Mouse (Mus musculus) ZHBTc4 (cell line): ENCODE results near the gene Mta1.

ENCODE experiments used
- DNase-seq: peaks from one replicate; pipeline ENCODE4 v3.0.0-alpha.2; 2011; ENCODE audit warnings: low read depth, low spot score

Gene Mta1

DNA sequence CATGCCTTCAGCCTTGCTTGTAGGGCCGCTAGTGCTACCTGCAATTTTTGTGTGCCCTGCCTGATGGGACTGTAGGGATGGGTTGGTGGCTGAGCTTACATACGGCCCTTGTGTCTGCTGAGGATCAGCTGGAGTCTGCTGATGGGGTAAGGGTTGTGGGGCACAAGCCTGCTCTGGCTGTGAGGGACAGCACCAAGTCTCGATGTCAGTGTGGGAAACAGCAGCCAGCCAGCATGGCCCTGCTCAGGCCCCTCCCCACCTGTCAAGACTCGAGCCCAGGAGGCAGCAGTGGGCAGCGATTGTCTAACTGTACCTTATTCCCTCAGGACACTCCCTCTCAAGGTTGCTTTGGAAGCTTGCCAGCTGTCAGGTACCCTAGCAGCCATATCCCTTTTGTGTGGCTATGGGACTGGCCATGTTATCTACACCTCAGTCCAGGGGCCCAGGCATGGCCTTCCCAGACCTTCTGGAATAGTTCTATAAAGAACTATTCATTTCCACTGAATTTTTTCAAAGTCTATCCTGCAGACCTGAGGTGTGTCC, 35.9 kb downstream of the Mta1 start:
- no peak for DNase-seq

- DNase-seq: no peak
Measured at GRCm38 (mm10) chr12:113134502-113134901, 36.4 kb downstream of the Mta1 start.

DNA sequence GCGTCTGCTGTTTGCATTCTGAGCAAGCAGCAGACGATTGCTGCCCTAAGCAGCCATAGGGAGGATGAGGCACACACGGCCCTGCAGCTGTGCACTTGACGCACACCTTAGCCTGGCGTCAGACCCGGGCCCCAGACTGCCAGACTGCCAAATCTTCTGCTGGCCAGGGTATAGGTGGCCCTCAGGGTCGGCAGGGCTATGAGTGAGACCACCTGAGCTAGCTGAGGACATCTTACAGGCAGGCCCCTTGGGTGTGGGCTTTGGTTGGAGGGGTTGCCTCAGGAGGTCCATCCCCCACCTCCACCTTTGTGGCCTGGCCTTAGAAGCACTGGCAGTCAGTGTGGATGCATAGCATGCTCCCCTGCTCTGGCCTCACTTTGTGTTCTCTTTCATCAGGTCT, 37.3 kb downstream of the Mta1 start:
- DNase-seq: no peak

DNA sequence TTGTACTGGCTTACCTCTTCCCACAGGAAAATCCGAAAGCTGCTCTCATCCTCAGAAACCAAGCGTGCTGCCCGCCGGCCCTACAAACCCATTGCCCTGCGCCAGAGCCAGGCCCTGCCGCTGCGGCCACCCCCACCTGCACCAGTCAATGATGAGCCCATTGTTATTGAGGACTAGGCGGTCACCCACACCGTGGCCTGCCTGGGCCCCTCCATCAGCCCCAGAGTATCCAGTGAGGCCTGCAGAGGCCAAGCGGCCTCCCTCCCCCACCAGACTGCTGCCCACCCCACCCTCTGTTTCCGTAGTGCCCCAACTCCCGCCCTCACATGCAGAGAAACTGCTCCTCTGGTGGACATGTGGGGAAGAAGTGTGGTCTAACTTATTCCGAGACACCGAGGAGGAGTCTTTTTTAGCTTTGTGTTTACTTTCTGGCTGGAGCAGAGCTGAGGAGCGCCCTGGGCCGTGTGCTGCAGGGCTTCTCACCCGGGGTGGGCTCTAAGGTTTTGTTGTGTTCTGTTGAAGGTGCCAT, 38.5 kb downstream of the Mta1 start:
- no peak for DNase-seq

GRCm38 (mm10) chr12:113137260-113138213, 39.5 kb downstream of the Mta1 start:
- no peak for DNase-seq

DNA sequence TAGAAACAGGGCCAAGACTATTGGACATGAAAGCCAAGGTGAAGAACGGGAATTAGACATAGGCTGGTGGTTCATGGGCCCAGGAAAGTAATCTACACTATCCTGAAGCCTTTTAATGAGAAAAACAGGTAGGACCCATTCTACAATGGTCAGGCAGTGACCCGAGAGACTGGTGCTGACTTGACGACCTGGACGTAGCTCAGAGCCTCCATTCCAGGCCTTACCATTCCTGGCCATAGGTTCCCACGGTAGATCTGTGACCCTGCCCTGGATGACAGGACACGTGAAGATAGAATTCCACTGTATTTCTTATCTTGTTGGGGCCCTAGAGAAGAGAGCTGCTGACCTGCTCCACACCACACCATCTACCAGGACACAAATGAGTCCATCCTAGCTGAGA, 40.2 kb downstream of the Mta1 start:
- DNase-seq: no peak

DNA sequence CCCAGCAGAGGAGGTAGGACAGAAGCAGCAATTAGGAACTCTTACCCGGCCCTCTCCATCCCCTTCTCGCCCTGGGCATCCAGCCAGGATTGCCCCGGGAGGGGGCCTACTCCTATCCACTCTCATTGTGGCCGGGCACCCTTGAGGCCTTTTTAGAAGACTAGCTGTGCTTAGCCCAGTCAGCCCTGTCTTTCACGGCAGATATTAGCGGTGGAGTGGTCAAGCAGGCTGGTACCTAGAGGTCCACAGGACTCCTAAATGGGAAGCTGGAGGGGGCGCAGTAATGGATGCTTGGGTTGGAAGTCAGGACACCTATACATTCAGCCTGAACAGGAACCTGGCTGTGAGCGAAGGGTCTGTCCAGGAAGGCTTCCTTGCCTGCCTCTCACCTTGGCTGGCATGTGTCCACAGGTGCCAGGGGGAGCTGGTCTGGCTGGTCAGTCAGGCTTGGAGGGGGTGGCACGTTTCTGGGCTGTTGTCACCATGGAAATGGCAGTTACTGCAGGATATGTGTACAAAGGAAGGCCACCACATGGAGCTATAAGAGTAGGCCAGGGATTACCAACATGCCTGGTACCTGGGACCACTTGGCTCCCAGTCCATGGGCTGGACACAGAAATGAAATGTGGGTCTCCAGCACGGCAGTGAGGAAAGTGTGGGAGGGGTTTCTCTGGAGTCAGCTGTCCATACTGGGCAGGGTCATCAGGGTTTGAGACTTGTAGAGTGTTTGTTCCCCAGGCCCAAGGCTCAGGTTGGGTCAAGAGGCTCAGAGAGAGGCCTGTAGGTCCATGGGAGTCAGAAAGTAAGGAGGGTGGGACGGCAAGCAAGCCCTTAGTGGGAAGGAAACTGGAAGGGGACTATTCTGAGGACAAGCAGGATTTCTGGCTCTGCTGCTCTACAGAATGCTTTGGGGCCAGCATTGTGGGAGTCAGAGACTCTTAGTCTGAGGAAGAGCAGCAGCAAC, 41.1 kb downstream of the Mta1 start:
- DNase-seq: no peak

- DNase-seq: peak; percentile 98
Measured at GRCm38 (mm10) chr12:113139908-113140615, 42.0 kb downstream of the Mta1 start, which contains the start of gene Crip2. Crip2 (plus strand) TSS chr12:113140236.

GRCm38 (mm10) chr12:113140616-113141411, 42.7 kb downstream of the Mta1 start:
- no peak for DNase-seq

DNA sequence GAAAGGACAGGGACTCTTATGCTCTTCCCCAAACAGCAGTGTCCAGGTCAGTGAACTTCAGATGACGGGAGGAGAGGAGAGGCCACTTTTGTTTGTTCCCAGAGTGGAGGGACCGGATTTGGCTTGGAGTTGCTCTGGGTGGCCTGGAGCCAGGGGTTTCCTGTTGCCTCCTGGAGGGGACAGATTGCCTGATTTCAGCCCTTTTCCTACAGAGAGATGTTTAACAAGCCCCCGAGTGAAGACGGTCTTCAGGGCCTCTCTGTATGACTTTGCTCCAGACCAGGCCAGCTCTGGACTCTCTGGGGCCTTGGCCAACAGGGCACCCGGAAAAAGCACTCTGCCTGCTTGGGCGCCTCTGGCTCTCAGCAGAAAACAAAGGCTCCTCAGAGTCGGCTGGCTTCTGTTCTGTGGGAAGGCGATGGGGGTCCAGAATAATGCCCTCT, 43.5 kb downstream of the Mta1 start:
- no peak for DNase-seq

DNA sequence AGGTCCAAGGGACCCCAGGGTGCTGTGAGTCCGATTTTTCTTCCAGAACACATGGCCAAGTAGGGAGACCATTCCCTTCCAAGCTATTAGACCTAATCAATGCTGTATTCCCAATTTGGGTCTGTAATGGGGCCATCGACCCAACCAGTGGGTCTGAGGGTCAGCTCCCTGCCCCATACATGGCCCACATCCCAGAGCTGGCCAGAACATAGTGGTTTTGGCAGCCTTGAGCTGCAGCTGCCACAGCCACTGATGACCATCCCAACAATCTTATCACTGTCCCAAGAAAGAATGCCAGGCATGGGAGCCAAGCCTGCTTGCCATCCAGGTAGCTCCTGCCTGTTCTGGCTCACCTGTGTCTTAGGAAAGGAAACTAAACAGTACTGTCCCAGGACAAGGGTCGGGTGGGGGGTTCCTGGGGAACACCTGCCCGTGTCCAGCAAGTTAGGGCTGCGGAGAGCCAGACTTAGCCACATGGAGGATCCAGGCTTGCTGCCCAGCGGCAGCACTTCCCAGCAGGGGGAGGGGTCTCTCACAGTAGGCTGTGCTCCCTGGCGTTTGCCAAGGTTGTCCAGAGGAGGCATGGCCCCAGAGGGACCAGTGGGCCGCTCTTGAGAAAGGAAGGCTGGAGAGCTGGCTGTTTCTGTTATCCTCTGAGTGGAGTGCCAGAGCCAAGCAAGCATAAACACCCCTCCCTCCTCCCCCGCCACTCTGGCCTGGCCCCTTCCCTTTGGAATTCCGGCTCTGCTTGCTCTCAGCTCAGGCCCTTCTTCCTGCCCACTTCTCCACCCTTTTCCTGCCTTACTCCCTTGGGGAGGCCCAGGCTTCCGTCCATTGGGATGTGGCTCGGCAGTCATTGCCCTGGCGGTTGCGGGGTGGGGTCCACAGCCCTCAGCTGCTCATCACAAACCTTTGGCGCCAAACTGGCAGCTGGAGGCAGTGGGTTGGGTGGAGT, 44.2 kb downstream of the Mta1 start:
- peak; percentile 56 for DNase-seq

DNA sequence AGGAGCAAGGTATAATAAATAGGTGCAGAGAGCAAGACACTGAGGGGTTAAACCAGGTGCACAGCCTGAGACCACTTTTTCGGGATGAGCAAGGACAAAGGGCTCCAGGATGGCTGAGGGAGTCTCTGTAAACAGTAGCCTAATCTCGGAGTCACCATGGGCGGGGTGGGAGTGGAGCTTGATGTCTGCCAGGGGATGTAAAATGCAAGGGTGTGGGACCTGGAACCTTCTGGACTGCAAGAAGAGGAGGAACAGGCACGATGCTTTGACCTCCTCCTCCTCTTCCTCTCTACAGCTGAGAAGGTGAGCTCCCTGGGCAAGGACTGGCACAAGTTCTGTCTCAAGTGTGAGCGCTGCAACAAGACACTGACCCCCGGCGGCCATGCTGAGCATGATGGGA, 45.1 kb downstream of the Mta1 start:
- DNase-seq: peak; percentile 19

GRCm38 (mm10) chr12:113144001-113144756, 46.1 kb downstream of the Mta1 start:
- DNase-seq: peak; percentile 86

DNA sequence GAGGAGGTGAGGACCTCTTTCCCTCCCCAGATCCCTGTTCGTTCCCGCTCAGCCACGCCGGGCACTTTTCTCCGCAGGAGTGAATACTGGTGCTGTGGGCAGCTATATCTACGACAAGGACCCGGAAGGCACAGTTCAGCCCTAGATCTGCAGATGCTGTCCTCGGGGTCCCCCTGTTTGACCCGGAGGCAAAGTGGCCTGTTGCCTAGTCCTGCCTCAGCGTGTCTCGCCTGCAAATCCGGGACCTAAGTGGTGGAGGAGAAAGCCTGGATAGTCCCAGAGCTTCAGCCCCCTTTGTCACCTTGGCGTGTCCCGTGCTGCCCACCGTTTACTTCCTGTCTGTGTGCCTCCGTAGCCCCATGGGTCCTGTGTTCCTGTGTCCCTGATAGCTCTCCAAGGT, 46.8 kb downstream of the Mta1 start:
- no peak for DNase-seq

- no peak for DNase-seq
Measured at GRCm38 (mm10) chr12:113145591-113145990, 47.5 kb downstream of the Mta1 start.

- peak; percentile 89 for DNase-seq
Measured at GRCm38 (mm10) chr12:113146112-113147057, 48.3 kb downstream of the Mta1 start, which contains the start of gene Crip1. Crip1 (plus strand) TSS chr12:113146316.

GRCm38 (mm10) chr12:113147481-113147880, 49.4 kb downstream of the Mta1 start:
- no peak for DNase-seq
